Mouse (Mus musculus) cortical plate, adult 2 months (tissue): Measurements from ENCODE around the gene Ninj1.

Experiments used
- CTCF ChIP-seq: fragments of 200-500 bp; IDR thresholded peaks from 2 replicates; pipeline ENCODE4 v1.5.1; 2011; ENCODE audit warnings: mild to moderate bottlenecking, control low read depth, low read length; ENCODE audit not compliant: insufficient read depth; ENCODE audit errors: extremely low read depth
- POLR2A ChIP-seq: fragments of 200-500 bp; IDR thresholded peaks from 2 replicates; pipeline ENCODE4 v1.6.1; 2011; ENCODE audit warnings: mild to moderate bottlenecking, low read length, control low read depth; ENCODE audit not compliant: insufficient read depth; ENCODE audit errors: extremely low read depth

GRCm38 (mm10) chr13:49172971-49173596, 14.2 kb upstream of the Ninj1 start:
- TF ChIP-seq CTCF (peak; percentile 86), POLR2A (no peak)
